Mouse (Mus musculus) T-helper 17 cell (primary cell): ENCODE measurements around the gene Nemp1.

Experiments
- in situ Hi-C, 2 experiments: fragments of 300-600 bp; cut with MboI, MseI; formaldehyde crosslinking; loops; 1 replicate in 1 of 2; 2 replicates in 1 of 2; pipeline ENCODE4 v1.15.1; 2025; ENCODE audit warnings: high pct_unique_total_duplicates in 2 of 2

Gene Nemp1

DNA sequence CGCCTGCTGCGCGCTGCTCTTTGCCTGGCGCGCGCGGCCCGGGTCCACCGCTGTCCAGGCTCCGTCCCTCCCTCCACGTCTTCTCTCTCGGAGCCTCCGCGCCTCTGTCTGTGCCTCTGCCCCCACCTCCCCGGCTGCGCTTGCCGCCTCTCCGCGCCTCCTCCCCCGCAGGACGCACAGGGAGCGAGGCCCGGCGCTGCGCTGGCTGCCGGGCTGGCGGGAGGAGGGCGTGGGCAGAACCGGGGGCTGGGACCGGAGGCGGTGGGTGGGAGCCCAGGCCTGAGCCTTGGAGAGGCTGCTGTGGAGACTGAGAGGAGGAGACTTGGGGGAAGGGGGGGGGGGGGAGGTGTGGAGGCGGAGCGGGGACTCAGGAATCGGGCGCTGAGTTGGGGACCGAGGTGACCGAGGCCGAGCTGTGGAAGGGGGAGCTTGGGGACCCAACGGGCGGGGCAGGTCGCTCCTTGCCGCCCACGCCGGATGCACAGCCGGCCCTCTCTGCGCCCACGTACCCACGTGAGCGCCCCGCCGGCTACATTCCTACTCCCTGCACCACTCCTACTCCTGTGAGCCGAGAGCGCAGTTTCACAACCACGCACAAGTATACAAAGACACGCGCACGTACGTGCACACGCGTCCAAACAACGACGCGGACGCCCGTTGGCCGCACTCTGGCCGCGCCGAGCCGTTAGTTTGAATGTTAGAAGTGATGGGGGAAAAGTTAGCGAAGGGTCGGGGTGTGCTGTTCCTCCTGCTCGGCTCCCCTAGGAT is at the start of gene Nemp1:
Gene Nemp1, plus strand, starts transcription at position 401 of the 768 bp plus-strand sequence.
- in situ Hi-C loops = loop anchor here (25.0 kb wide), 2 partner anchors 821 to 896 kb away; partner anchors contain the start of genes Myl6 (in 1 of the 2), Myl6b (in 1 of the 2) and Pa2g4 (in 1 of the 2)

- in situ Hi-C loops = no loop called here
Observed at GRCm38 (mm10) chr10:127617294-127617693, 49.4 kb upstream of the Nemp1 start.

DNA sequence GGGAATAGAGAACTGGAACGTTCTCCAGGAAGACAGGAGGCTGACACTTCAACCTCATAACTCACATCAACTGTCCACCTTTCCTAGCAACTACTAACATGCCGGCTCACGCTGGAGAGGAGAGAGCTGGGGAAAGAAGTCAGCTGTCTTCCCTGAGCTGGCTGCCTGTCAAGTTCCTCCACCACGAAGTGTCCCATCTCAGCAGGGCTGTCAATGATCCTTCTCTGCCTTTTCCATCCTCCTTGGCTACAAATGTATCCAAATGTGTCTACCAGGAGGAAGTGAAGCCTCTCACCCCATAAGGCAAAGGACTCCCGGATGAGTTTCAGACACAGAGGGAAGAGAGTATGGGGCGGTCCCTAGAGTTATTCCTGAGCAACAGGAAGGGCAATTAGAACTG is 48.5 kb upstream of the Nemp1 start:
- in situ Hi-C loops = no loop called here

DNA sequence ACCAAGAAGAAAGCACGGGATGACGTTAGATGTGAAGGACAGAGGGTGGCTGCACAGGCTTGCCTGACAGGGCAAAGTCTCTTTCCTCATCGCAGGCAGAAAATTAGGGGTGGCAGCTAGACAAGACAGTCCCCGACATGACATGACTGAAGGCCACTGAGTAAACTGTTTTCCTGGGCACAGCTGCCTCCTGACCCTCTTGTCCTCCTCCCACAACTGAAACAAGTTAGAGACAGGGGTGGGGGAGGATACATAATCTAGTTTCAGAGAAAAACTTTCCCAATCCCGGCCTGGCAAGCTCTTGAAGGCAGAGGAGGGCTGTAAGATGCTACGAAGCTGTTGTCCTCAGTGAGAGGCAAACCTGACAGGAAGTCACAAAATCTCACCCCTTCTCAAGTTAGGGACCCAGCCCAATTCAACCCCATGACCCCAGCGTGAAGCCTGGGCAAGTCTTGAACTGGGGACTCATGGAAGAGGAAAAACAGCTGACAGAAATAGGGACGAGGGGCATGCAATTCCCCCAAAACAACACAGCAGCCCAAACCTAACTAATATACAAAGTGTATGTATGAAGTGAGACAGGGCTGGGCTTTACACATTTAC is 47.5 kb upstream of the Nemp1 start:
- in situ Hi-C loops = no loop called here

DNA sequence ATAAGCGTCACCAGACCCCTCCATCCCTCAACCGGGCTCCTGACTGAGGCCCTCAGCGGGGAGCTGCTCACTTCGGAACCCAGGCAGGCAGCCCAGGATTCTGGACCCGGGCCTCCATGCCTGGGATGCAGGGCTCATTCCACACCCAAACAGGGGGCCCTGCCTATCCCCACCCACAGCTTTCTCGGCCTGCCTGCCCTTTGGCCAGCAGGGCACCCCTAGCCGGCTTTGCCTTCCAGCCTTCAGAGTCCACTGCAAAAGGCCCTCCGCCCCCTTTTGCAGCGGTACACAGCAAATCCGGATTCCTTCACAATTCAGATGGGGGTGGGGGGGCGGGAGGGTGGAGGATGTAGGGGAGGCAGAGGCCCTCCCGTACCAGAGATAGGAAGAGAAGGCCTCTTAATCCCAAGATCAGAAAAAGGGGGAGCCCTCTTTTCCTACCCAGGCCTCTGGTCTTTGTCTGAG is 46.7 kb upstream of the Nemp1 start:
- in situ Hi-C loops = no loop called here

DNA sequence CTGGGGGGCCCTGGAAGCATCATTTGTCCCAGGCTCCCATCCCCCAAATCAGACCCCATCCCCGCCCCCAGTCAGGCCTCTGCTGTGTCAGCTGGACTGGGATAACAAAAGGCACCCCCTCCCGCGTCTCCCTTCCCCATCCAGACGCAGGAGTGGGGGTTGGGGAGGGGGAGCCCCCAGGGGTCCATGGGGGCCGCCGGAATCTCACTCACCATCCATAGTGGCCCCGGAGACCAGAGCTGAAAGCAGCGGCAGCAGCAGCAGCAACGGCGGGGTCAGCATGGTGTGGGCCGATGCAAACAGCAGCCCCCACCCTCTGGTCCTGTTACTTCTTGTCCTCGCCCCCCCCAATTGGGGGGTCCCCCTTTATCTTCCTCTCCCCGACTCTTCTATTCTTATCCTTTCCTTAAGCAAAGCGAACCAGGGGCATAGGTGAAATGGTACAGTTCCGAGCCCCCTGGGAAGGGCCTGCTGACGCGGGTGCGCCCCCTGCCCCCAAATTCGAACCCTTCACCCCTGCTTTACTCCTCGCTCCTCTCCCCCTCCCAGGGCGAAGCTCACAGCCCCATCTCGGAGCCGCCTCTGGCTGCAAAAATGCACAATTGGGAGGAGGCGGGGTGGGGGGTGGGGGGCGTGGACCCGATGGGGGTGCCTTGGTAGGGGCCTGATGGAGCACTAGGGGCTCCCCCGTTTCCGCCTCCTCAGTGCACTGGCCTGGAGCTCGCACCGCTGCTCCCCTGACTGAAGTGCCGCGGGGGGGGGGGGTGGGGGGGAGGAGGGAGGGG is 46.1 kb upstream of the Nemp1 start, which contains the start of gene Lrp1:
Gene Lrp1, minus strand, starts transcription at position 743 of the 785 bp plus-strand sequence.
- in situ Hi-C loops = no loop called here

DNA sequence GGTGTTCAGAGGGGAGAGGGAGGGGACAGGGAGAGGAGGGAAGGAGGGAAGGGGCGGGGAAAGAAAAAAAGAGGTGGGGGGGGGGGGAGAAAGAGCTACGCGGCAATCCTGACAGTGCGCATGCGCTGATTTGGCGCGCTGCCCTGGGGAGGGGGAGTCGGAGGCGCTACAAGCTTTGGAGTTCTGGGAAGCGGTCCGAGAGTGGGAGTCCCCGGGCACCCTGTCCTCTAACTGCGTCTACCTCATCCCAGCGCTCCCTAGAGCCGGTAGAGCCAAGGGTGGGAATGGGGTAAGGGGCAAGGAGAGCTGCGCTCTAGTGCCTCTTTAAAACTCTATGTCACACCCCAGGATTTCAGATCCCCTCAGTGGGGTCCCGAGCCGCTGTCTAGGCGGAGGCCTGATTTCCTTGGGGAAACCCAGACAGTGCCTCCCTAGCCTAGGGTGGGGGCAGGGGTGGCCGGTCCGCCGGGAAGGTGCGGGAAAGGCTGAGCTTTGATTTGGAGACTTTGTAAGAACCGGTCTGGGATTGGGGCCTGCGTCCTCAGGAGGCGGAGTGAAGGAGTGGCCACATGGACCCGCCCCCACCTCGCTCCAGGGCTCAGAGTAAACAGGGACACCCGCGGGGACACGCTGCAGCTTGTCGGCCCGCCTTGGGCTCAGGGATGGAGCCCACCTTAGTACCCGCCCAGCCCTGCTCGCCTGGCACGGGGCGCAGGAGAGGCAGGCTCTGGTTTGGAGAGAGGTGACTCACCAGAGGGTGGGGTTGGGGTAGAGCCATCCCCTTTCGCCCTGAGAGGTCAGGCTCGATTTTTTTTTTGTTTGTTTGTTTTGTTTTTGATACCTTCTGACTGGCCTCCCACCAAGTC is 45.3 kb upstream of the Nemp1 start:
- in situ Hi-C loops = no loop called here

GRCm38 (mm10) chr10:127622057-127622392 is 44.7 kb upstream of the Nemp1 start:
- in situ Hi-C loops = no loop called here

GRCm38 (mm10) chr10:127622661-127623060 is 44.0 kb upstream of the Nemp1 start:
- in situ Hi-C loops = no loop called here

DNA sequence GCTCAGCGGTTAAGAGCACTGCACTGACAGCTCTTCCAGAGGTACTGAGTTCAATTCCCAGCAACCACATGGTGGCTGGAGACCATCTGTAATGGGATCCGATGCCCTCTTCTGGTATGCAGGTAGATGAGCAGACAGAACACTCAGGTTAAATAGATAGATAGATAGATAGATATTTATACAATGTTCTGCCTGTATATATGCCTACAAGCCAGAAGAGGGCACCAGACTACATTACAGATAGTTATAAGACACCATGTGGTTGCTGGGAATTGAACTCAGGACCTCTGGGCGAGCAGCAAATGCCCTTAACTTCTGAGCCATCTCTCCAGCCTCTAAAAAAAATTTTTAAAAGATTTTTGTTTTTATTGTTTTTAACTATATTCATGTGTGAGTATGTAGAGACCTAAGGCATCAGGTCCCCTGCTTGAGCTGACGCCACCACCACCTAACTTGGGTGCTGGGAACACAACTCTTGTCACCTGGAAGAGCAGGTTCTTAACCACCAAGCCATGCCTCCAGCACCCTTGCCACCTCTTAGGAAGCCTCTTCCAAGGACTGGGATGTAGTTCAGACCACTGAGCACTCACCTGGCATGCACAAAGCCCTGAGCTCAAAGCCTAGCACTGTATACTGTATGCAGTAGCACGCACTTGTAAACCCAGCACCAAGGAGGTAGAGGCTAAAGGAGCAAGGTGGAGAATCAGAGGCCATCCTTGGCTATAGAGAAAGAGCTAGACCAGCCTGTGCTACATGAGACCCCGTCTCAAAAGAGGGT is 43.1 kb upstream of the Nemp1 start:
- in situ Hi-C loops = no loop called here

DNA sequence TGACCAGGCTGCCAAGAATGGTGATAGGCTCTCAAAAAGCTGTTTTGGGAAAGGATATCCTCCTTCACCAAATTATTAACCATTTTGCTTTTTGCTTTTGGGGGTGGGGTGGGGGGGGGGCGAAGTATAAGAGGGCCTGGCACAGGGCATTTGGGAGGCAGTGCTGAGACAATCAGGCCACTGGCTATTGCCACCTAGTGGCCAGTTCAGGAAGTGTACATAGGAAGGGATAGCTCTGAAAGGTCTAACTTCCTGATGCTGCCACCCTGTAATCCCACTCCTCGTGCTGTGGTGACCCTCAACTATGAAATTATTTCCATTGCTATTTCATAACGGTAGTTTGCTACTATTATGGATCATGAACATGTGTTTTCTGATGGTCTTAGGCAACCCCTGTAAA is 40.3 kb upstream of the Nemp1 start:
- in situ Hi-C loops = no loop called here

DNA sequence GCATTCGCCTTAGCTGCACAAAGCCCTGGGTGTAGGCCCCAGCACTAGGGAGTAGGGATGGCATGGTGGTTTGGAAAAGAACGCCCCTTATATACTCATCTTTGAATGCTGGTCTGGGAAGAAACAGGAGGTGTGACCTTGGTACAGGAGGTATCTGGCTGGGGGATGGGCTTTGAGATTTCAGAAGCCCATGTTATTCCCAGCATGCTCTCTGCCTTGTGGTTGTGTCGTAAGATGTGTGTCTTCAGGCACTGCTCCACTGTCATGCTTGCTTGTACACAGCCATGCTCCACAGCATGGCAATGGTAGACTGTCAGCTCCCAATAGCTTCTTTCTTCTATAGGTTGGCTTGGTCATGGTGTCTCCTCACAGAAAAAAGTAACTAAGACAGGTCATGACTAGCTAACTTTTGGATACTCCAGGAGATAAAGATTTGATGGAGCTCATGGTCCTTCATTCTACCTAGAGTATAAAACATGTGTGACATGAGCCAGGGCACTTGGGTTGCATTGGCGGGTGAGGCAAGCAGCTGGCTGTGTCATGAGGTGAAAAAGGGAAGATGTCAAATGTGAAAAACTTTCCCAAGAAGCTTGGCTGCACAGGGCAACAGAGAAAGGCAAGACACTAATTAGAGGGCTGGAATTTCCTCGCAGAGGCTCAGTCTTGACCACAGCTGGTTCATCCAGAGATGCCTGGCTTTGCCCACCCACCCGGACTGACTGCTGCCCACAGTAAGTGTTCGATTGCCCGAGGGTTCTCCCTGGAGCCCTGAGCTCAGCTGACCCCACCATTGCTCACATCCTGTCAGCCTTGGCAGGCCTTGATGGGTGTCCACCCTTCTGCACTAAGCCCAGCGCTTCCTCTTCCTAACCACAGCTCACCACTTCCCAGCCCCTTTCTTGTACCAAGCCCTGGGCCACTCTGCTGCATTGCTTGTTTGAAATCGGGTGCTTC is 35.2 kb upstream of the Nemp1 start:
- in situ Hi-C loops = loop anchor here (5.0 to 10.0 kb wide), 2 partner anchors 57 to 1779 kb away; no protein-coding TSS in a partner anchor

DNA sequence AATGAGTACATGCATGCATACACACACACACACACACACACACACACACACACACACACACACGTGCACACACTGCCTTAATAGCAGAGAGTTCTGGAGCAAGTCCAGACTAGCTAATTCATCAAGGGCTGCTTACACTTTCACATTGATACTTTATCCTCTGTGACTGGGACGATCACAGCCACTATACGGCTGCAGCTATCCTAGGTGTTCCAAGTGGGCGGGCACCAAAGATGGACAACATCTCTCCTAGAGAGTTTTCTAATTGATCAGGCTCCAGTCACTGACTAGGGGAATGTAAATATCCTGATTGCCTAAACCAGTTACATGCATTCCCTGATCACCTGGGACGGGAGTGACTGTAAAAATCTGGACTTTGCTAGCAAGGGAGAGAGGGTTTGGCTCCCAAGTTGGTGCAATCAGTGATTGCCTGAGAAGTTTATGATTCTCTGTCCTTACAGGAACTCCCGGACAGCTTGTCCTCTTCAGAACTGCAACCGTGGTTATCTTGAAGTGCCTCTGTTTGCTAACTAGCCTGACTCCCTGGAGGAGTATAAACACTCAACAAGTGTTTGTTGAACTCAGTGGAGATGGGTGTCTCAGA is 33.9 kb upstream of the Nemp1 start:
- in situ Hi-C loops = loop anchor here (5.0 to 10.0 kb wide), 2 partner anchors 58 to 1780 kb away; no protein-coding TSS in a partner anchor

DNA sequence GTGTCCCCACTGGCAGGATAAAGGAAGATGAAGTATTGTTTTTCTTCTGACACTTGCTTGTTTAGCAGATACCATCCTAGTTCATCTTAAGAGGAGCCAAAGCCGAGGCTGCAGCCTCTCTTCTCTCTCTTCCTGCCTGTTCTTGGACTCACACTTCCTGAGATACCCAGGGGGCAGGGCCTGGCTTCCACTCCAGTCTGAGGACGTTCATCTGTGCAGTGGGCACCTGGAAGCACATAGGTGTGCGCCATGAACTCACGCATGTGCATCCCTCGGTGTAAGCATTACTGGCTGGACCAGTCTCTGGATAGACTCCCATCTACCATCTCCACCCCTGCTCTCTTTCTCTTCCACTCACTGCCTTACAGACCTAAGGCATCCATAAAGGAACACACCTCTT is 26.3 kb upstream of the Nemp1 start:
- in situ Hi-C loops = loop anchor here in 1 of 2 experiments (5.0 kb wide), 1 partner anchor 102 kb away; no protein-coding TSS in a partner anchor

GRCm38 (mm10) chr10:127641861-127642771 is 24.6 kb upstream of the Nemp1 start:
- in situ Hi-C loops = loop anchor here in 1 of 2 experiments (5.0 kb wide), 1 partner anchor 100 kb away; no protein-coding TSS in a partner anchor

DNA sequence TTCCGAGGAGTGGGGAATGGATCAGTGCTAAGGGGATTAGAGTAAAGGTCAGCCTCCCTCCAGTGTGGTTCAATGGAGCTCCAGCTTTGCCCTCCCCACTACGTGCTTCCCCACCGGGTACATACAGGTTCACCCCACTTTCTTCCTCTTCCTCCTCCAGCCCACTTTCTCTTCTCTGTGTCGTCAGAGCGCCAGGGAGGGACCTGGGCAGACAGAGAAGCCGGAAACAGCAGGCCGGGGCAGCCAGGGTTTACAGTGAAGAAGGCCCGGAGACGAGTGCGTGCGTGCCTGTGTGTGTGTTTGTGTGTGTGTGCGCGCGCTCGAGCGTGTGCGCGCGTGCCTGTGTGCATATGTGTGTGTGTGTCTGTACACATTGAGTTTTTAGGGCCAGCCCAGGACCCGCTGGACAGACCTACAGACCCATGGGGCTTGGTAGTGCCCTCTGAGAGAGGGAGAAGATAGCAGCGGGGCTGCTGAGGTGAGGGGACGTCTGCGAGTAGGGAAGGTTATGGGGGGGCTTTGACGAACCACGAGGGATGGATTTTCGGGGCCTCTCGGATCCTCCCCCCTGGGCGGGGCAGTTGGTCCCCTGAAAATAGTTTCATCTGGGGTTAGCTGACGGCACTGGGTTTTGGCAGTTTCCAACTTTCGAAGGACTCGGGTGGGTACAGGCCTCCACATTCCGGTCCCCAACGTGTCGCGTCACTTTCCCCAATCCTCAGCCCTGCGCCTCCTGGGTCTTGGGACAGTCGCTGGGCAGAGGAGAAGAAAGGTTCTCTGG is 23.7 kb upstream of the Nemp1 start, which contains the start of gene Stat6:
Gene Stat6, plus strand, starts transcription at position 215 of the 781 bp plus-strand sequence.
- in situ Hi-C loops = loop anchor here in 1 of 2 experiments (5.0 kb wide), 1 partner anchor 99 kb away; no protein-coding TSS in a partner anchor
